Mouse (Mus musculus) ovary, adult 18-20 months (tissue): ENCODE results near the gene Treml2.

Experiments
- DNase-seq: peaks from one replicate; pipeline ENCODE4 v3.0.0; 2022; ENCODE audit warnings: low spot score, mixed read lengths

The Treml2 gene

GRCm38 (mm10) chr17:48299203-48299602 lies at the start of gene Treml2:
Gene Treml2 (plus strand): TSS chr17:48299498.
- DNase-seq = no peak

GRCm38 (mm10) chr17:48249501-48249900 lies 49.8 kb upstream of the Treml2 start:
- DNase-seq = no peak

- DNase-seq = no peak
Observed at GRCm38 (mm10) chr17:48250631-48251030, 48.7 kb upstream of the Treml2 start.

- DNase-seq = no peak
Observed at GRCm38 (mm10) chr17:48256575-48256974, 42.7 kb upstream of the Treml2 start.

GRCm38 (mm10) chr17:48261868-48262267 lies 37.4 kb upstream of the Treml2 start:
- no peak for DNase-seq

- no peak for DNase-seq
Observed at GRCm38 (mm10) chr17:48263741-48264362, 35.4 kb upstream of the Treml2 start, which contains the start of gene Treml4. Gene Treml4 (plus strand): TSS chr17:48264295.

GRCm38 (mm10) chr17:48264662-48265061 lies 34.6 kb upstream of the Treml2 start:
- DNase-seq = no peak

GRCm38 (mm10) chr17:48266138-48266537 lies 33.2 kb upstream of the Treml2 start:
- DNase-seq = no peak

GRCm38 (mm10) chr17:48266610-48267304 lies 32.5 kb upstream of the Treml2 start:
- no peak for DNase-seq

GRCm38 (mm10) chr17:48267591-48267990 lies 31.7 kb upstream of the Treml2 start:
- no peak for DNase-seq

GRCm38 (mm10) chr17:48268276-48268675 lies 31.0 kb upstream of the Treml2 start:
- no peak for DNase-seq

- no peak for DNase-seq
Observed at GRCm38 (mm10) chr17:48269833-48270232, 29.5 kb upstream of the Treml2 start.

GRCm38 (mm10) chr17:48272158-48272557 lies 27.1 kb upstream of the Treml2 start:
- no peak for DNase-seq

GRCm38 (mm10) chr17:48272598-48272997 lies 26.7 kb upstream of the Treml2 start:
- DNase-seq = no peak

- no peak for DNase-seq
Observed at GRCm38 (mm10) chr17:48274098-48274497, 25.2 kb upstream of the Treml2 start.

GRCm38 (mm10) chr17:48274885-48275284 lies 24.4 kb upstream of the Treml2 start:
- DNase-seq = peak; percentile 19

GRCm38 (mm10) chr17:48275736-48276135 lies 23.6 kb upstream of the Treml2 start:
- DNase-seq = no peak

- no peak for DNase-seq
Observed at GRCm38 (mm10) chr17:48278381-48278780, 20.9 kb upstream of the Treml2 start.

- DNase-seq = no peak
Observed at GRCm38 (mm10) chr17:48279002-48279401, 20.3 kb upstream of the Treml2 start.

- DNase-seq = no peak
Observed at GRCm38 (mm10) chr17:48280943-48281738, 18.2 kb upstream of the Treml2 start.

GRCm38 (mm10) chr17:48281739-48282085 lies 17.6 kb upstream of the Treml2 start:
- no peak for DNase-seq

- no peak for DNase-seq
Observed at GRCm38 (mm10) chr17:48286765-48287164, 12.5 kb upstream of the Treml2 start.

GRCm38 (mm10) chr17:48287276-48287675 lies 12.0 kb upstream of the Treml2 start:
- DNase-seq = no peak
